Mouse (Mus musculus) bone marrow, adult 2 months (tissue): Measurements from ENCODE around the gene Slc47a1. TPM values are rescaled to one million over a fixed set of nuclear protein-coding genes. Genes with fewer than 3 reads are reported as not detected.
"Not testable (repeated sequence)": the region's sequence is repeated elsewhere in the genome, so short reads cannot be mapped to it uniquely, and the experiment has no call there.

Source experiments
- H3K27ac ChIP-seq: fragments of 200-500 bp; 2 replicates; pipeline ENCODE4 v1.5.1; 2012; ENCODE audit warnings: low read depth, mild to moderate bottlenecking, control low read depth, inconsistent platforms, low read length; ENCODE audit not compliant: control insufficient read depth, poor library complexity, insufficient read depth
- H3K4me1 ChIP-seq: fragments of 200-500 bp; 2 replicates; pipeline ENCODE4 v1.6.1; 2011; ENCODE audit warnings: low read length; ENCODE audit not compliant: control insufficient read depth, insufficient read depth
- H3K4me3 ChIP-seq: fragments of 200-500 bp; replicated peaks from 2 replicates; pipeline ENCODE3; 2011; ENCODE audit warnings: mild to moderate bottlenecking, low read depth, low read length, control low read depth; ENCODE audit not compliant: control insufficient read depth
- CTCF ChIP-seq: fragments of 200-500 bp; IDR thresholded peaks from 2 replicates; pipeline ENCODE4 v1.5.1; 2011; ENCODE audit warnings: low read length, control low read depth; ENCODE audit not compliant: control insufficient read depth, insufficient read depth
- POLR2A ChIP-seq: fragments of 200-500 bp; IDR thresholded peaks from 2 replicates; pipeline ENCODE4 v1.6.1; 2011; ENCODE audit warnings: low read depth, mild to moderate bottlenecking, control low read depth, low read length, borderline replicate concordance; ENCODE audit not compliant: control insufficient read depth
- WGBS: fragments of 180-500 bp; shearing (Covaris S2); methylation state at CpG from one replicate; pipeline ENCODE4 v1.1.7; 2018; 5-methylcytosine and 5-hydroxymethylcytosine counted together
- polyA plus RNA-seq: library from polyadenylated mRNA; stranded (reverse); fragments of >200 nt; gene quantifications from 2 replicates; pipeline ENCODE4 v1.2.4, GENCODE M21; 2011; ENCODE audit warnings: low replicate concordance; ENCODE audit not compliant: missing spikeins, insufficient read depth, insufficient read length

Slc47a1 gene
- polyA plus RNA-seq: 1.4 TPM in 1 of 2 replicates, not detected in the other

DNA sequence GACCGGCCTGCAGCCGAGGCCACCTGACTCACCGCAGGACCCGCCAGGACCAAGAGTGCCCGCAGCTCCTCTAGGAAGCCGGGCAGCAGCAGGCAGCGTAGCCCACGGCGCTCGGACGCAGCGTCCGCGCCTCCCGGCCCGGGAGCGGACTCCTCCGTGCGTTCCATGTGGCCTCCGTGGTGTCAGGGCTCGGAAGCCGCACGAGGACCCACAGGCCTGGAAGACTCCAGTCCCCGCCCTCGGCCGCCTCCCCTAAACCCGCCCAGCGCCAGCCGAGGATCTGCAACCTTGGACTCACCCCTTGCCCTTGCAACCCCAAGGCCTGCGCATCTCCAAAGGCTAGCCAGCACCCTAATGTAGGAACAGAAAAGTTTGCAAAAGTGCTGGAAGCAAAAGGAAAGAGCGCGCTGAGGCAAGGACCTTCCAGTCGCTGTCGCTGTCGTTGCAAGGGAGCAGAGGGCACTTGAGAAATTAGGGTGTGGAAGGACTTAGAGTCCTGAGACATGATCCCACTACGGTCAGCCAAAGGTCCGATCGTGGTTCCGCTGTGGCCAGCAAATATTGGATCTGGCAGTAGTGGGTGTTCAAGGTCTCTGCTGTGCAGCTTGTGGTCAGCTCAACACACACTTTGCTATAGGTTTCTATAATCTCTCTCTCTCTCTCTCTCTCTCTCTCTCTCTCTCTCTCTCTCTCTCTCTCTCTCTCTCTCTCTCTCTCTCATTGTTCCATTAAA lies at the start of gene Slc47a1:
Slc47a1 (minus strand) TSS at position 465 of the 733 bp plus-strand sequence.
- 17% methylated on average over 39 of the region's 39 CpGs for WGBS
- TF ChIP-seq CTCF (no peak), POLR2A (no peak)
- Histone ChIP-seq H3K4me3 (no peak within 1 kb of the TSS), H3K27ac (no peak within 1 kb of the TSS), H3K4me1 (no peaks in the 10 kb centered on the region)

DNA sequence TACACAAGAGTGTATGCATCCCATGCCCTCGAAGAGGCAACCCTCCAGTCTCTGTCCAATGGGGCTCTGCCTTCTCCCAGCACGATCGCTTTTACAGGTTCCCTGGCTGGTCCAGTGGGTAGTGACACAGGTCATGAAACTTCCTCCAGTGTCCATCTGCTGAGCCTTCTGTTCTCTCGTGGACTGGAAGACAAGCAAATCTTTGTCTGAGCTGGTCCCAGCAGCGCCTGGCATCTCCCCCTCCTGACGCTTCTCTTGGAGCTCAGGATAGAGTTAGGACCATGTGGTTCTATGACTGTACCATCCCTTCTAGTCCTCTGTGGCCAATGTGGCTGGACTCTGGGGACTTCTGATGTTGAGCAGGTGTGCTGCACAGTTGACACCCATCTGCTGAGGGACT lies 41.1 kb upstream of the Slc47a1 start:
- TF ChIP-seq POLR2A (no peak), CTCF (no peak)
- 70% methylated on average over 6 of the region's 6 CpGs for WGBS
- Histone ChIP-seq H3K27ac (no peak overlapping the region), H3K4me3 (no peak overlapping the region), H3K4me1 (no peaks in the 10 kb centered on the region)

DNA sequence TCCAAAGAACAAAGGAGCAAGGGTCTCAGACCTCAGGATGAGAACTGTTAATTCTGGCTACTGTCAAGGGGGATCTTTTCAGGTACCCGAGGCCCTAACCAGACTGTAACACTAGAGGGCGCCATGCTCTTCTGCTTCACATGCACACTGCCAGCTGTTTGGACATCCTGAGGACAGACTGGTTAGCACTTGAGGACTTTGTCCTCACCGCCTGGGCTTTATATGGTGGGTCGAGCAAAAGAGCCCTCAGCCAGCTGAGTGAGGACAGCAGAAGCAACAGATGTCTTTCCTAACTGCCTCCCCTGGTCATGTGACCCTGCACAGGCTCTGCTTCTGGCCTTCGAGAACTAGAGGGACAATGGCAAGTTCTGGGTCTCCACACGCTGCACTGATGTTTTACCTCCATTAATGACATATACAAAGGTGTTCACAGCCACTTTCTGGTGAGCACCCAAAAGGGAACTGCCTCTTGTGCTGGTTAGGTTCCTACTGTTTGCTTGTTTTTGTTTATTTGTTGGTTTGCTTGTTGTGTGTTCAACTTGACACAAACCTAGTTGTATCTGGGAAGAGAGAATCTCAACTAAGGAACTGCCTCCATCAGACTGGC lies 39.9 kb upstream of the Slc47a1 start:
- no peak overlapping the region for H3K27ac ChIP-seq
- 25% methylated on average over 6 of the region's 6 CpGs for WGBS
- TF ChIP-seq POLR2A: no peak
- TF ChIP-seq CTCF: peak; percentile 91
- no peaks in the 10 kb centered on the region for H3K4me1 ChIP-seq
- H3K4me3 ChIP-seq: no peak overlapping the region

DNA sequence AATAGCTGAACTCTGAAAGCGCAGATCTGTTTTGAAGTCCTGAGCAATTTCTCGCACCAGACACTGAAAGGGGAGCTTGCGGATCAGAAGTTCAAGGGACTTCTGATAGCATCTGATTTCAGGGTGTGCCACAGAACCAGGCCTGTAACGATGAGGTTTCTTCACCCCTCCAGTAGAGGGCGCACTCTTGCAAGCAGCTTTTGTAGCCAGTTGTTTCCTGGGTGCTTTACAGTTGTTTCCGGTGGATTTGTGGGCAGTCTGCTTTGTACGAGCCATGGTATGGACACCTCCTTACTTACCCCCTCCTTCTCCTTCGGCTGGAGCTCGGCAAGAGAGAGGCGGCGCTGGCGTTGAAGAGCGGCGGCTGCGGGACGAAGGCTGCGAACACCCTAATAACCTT lies 38.4 kb upstream of the Slc47a1 start:
- TF ChIP-seq CTCF: peak; percentile 49; the same call in 1 of the 2 replicates
- not testable (repeated sequence) for H3K27ac ChIP-seq, H3K4me1 ChIP-seq, H3K4me3 ChIP-seq
- 73% methylated on average over 17 of the region's 17 CpGs for WGBS

DNA sequence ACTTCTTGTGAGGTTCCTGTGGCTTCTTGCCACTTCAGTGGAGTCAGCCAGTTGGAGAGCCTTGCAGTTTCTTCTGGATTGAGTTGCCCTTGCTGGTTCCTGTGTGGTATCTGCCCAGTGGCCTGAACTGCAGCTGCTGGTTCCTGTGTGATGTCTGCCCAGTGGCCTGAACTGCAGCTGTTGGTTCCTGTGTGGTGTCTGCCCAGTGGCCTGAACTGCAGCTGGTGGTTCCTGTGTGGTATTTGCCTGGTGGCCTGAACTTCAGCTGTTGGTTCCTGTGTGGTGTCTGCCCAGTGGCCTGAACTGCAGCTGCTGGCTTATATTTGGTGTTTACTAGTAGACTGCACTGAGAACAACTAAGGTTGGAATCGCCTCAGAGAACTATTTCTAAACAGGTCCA lies 37.3 kb upstream of the Slc47a1 start:
- no peaks in the 10 kb centered on the region for H3K4me1 ChIP-seq
- TF ChIP-seq POLR2A: no peak
- no peak for TF ChIP-seq CTCF
- 77% methylated on average over 1 of the region's 1 CpGs for WGBS
- H3K4me3 ChIP-seq: no peak overlapping the region
- no peak overlapping the region for H3K27ac ChIP-seq

DNA sequence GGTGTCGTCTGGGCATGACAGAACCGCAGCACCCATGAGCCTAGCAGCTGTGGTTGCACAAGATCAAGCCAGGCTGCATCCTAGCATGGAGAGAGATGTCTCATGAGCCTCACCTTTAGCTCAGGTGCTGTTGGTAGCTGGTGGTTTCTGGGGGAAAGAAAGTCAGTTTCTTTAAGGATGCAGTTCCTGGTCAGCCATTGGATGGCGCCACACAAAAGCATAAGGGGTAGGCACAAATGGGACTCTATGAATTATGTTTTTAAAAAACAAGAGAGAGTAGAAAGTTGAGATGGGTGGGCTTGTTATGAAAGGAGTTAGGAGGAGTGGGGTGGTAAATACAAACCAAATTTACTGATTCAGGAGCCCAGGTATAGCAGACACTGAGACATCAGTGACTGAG lies 36.4 kb upstream of the Slc47a1 start:
- no peaks in the 10 kb centered on the region for H3K4me1 ChIP-seq
- 80% methylated on average over 3 of the region's 3 CpGs for WGBS
- TF ChIP-seq POLR2A (no peak), CTCF (no peak)

GRCm38 (mm10) chr11:61413411-61413810 lies 35.3 kb upstream of the Slc47a1 start:
- no peak overlapping the region for H3K4me3 ChIP-seq
- no peak overlapping the region for H3K27ac ChIP-seq
- WGBS: 32% methylated on average over 5 of the region's 5 CpGs
- no peaks in the 10 kb centered on the region for H3K4me1 ChIP-seq
- TF ChIP-seq POLR2A (no peak), CTCF (no peak)

More for the DNA sequence above, 36.4 kb upstream of the Slc47a1 start:
- Histone ChIP-seq H3K27ac (no peak overlapping the region), H3K4me3 (no peak overlapping the region)

DNA sequence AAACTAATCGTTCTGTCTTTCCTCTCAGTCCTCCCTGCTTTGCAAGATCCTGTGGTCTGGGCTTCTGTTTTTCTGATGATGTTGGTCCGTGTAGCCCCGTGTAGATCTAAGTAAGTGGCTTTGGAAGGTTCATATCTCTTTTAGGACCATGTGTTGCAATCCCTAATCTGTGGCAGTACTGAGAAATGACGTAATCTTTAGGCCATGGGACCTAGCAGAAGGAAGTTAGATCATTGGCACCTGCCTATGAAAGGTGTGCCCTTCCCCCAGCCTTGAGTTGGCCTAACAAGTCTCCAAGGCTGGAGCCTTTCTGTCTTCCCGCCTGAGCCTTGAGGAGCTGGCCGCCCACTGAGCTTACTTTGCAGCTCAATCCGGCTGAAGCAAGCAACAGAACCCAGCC lies 33.7 kb upstream of the Slc47a1 start:
- H3K27ac ChIP-seq: no peak overlapping the region
- 48% methylated on average over 7 of the region's 7 CpGs for WGBS
- TF ChIP-seq CTCF: no peak
- no peak for TF ChIP-seq POLR2A
- H3K4me1 ChIP-seq: no peaks in the 10 kb centered on the region
- no peak overlapping the region for H3K4me3 ChIP-seq
